Mouse (Mus musculus) hindlimb bud, embryonic 11.5 days (tissue): Measurements from ENCODE around the gene Srsf3.
"Not testable (repeated sequence)": the region's sequence is repeated elsewhere in the genome, so short reads cannot be mapped to it uniquely, and the experiment has no call there.

Experiments used
- DNase-seq: peaks from one replicate; pipeline ENCODE4 v3.0.0-alpha.2; 2012; ENCODE audit warnings: low read depth, low spot score; ENCODE audit errors: extremely low spot score

The Srsf3 gene

GRCm38 (mm10) chr17:29032274-29033069 lies at the start of gene Srsf3:
TSS of gene Srsf3 (plus strand) at chr17:29032628.
- DNase-seq: peak; percentile 93

- no peak for DNase-seq
Observed at GRCm38 (mm10) chr17:28984724-28985420, 47.6 kb upstream of the Srsf3 start.

GRCm38 (mm10) chr17:28986833-28987232 lies 45.6 kb upstream of the Srsf3 start:
- DNase-seq: no peak

GRCm38 (mm10) chr17:28987713-28988112 lies 44.7 kb upstream of the Srsf3 start:
- peak; percentile 50 for DNase-seq

GRCm38 (mm10) chr17:28988291-28988690 lies 44.1 kb upstream of the Srsf3 start:
- DNase-seq: no peak

- no peak for DNase-seq
Observed at GRCm38 (mm10) chr17:28988996-28989395, 43.4 kb upstream of the Srsf3 start.

- no peak for DNase-seq
Observed at GRCm38 (mm10) chr17:28990060-28990459, 42.4 kb upstream of the Srsf3 start.

- DNase-seq: no peak
Observed at GRCm38 (mm10) chr17:28991286-28991685, 41.1 kb upstream of the Srsf3 start.

- DNase-seq: no peak
Observed at GRCm38 (mm10) chr17:28992105-28992504, 40.3 kb upstream of the Srsf3 start.

- DNase-seq: not testable (repeated sequence)
Observed at GRCm38 (mm10) chr17:28993004-28993403, 39.4 kb upstream of the Srsf3 start.

GRCm38 (mm10) chr17:28994615-28995014 lies 37.8 kb upstream of the Srsf3 start:
- DNase-seq: no peak

- DNase-seq: no peak
Observed at GRCm38 (mm10) chr17:29000465-29000864, 32.0 kb upstream of the Srsf3 start.

- DNase-seq: no peak
Observed at GRCm38 (mm10) chr17:29003740-29004139, 28.7 kb upstream of the Srsf3 start.

GRCm38 (mm10) chr17:29005002-29005401 lies 27.4 kb upstream of the Srsf3 start:
- no peak for DNase-seq

GRCm38 (mm10) chr17:29006812-29007211 lies 25.6 kb upstream of the Srsf3 start:
- DNase-seq: no peak

- DNase-seq: no peak
Observed at GRCm38 (mm10) chr17:29007243-29007640, 25.2 kb upstream of the Srsf3 start.

- no peak for DNase-seq
Observed at GRCm38 (mm10) chr17:29007641-29008325, 24.6 kb upstream of the Srsf3 start, which contains the start of gene Stk38. TSS of gene Stk38 (minus strand) at chr17:29007995.

GRCm38 (mm10) chr17:29008326-29008650 lies 24.1 kb upstream of the Srsf3 start:
- DNase-seq: no peak

GRCm38 (mm10) chr17:29009181-29009580 lies 23.2 kb upstream of the Srsf3 start:
- DNase-seq: no peak

- no peak for DNase-seq
Observed at GRCm38 (mm10) chr17:29014235-29014634, 18.2 kb upstream of the Srsf3 start.

- DNase-seq: no peak
Observed at GRCm38 (mm10) chr17:29015638-29016037, 16.8 kb upstream of the Srsf3 start.

- DNase-seq: no peak
Observed at GRCm38 (mm10) chr17:29016705-29017104, 15.7 kb upstream of the Srsf3 start.
